Mouse (Mus musculus) monocyte, adult 5-6 weeks (primary cell): ENCODE data around the gene Hs3st1. TPM values are rescaled to one million over a fixed set of nuclear protein-coding genes. Genes with fewer than 3 reads are reported as not detected.

Experiments used
- ATAC-seq: fragments of 153-309, 156-312 bp; replicated peaks from 2 replicates; pipeline ENCODE4 v1.8.0; 2017; ENCODE audit warnings: mild to moderate bottlenecking; ENCODE audit not compliant: low TSS enrichment, insufficient number of reproducible peaks, severe bottlenecking, poor library complexity, low FRiP score
- total RNA-seq: library from RNA; stranded (forward); fragments of 200-1000, 200-491, 200-594 nt; gene quantifications from 3 replicates; pipeline ENCODE4 v1.2.3, GENCODE M21; 2017

Hs3st1 gene
- total RNA-seq, 1 experiment from 2014 or later = 5.0 TPM

GRCm38 (mm10) chr5:39615202-39615601, 140.1 kb downstream of the Hs3st1 start:
- ATAC-seq = no peak

- ATAC-seq = no peak
These were observed 141.7 kb downstream of the Hs3st1 start for GRCm38 (mm10) chr5:39613534-39613933.

GRCm38 (mm10) chr5:39612240-39612639, 143.0 kb downstream of the Hs3st1 start:
- no peak for ATAC-seq

GRCm38 (mm10) chr5:39608260-39608659, 147.0 kb downstream of the Hs3st1 start:
- ATAC-seq = no peak

- no peak for ATAC-seq
These were observed 160.5 kb downstream of the Hs3st1 start for GRCm38 (mm10) chr5:39594737-39595136.
